Mouse (Mus musculus): ENCODE results near the gene Fbxo40. TPM values are rescaled to one million over a fixed set of nuclear protein-coding genes. Genes with fewer than 3 reads are reported as not detected.

The Fbxo40 gene
- total and polyA plus RNA-seq, 3 experiments, result 1.5 to 3.0 (median 2.2) TPM

- in situ Hi-C loops (cut with MboI; ENCODE audit: low pct_ligation_motif_present, low pct_unique_long_range_greater_than_20kb, low sequenced_read_pairs) (no loop called here), dilution Hi-C loops (cut with MboI; ENCODE audit: extremely low pct_ligation_motif_present, extremely low pct_unique_long_range_greater_than_20kb, low sequenced_read_pairs) (no loop called here)
- TF ChIP-seq CTCF (conservative IDR thresholded peaks at IDR 0.05 in 1 of 2, IDR thresholded peaks at IDR 0.05 in 1 of 2; ENCODE audit: low read depth in 2 of 2, low read length in 2 of 2) (no peak), NRF1 (IDR thresholded peaks at IDR 0.05; ENCODE audit: low read depth, low read length) (no peak), PAX5 (IDR thresholded peaks at IDR 0.05; ENCODE audit: low read length) (no peak), CHD1 (IDR thresholded peaks at IDR 0.05; ENCODE audit: low read depth, low read length) (no peak), POLR2A (IDR thresholded peaks at IDR 0.05; ENCODE audit: low read depth, low read length) (no peak), IRF4 (IDR thresholded peaks at IDR 0.05; ENCODE audit: low read depth, low read length) (no peak), RAD21 (IDR thresholded peaks at IDR 0.05; ENCODE audit: low read depth, low read length) (no peak), KAT2A (IDR thresholded peaks at IDR 0.05; ENCODE audit: insufficient replicate concordance, low read length) (no peak), ETS1 (conservative IDR thresholded peaks at IDR 0.05; ENCODE audit: low read depth, low read length) (no peak), JUND (conservative IDR thresholded peaks at IDR 0.05; ENCODE audit: low read depth, low read length) (no peak), ZMIZ1 (IDR thresholded peaks at IDR 0.05; ENCODE audit: low read depth, low read length) (no peak), MAFK (IDR thresholded peaks at IDR 0.05; ENCODE audit: insufficient replicate concordance, low read length) (no peak), GABPA (IDR thresholded peaks at IDR 0.05; ENCODE audit: insufficient replicate concordance, low read depth, low read length) (no peak), EP300 (IDR thresholded peaks at IDR 0.05; ENCODE audit: low read length) (no peak), POLR2AphosphoS2 (IDR thresholded peaks at IDR 0.05; ENCODE audit: low read depth, low read length) (no peak)
- H3K4me3 ChIP-seq (replicated peaks in 1 of 3; ENCODE audit: low read depth in 2 of 3, low read length in 2 of 3, poor library complexity in 1 of 3), result no peak overlapping the region
- H3K9ac ChIP-seq (ENCODE audit: insufficient read depth, low read depth), result no peak overlapping the region
- no peak overlapping the region for H3K4me2 ChIP-seq (ENCODE audit: insufficient read depth, low read depth, poor library complexity, severe bottlenecking)
- H3K4me1 ChIP-seq (ENCODE audit: control insufficient read depth in 1 of 2, insufficient read depth in 2 of 2), result peaks cover 41 to 78% of the 10 kb centered on the region in 2 experiments
- peaks cover 54 to 75% of the 10 kb centered on the region in 2 experiments for H3K36me3 ChIP-seq (replicated peaks in 1 of 2; ENCODE audit: control insufficient read depth in 1 of 2, insufficient read depth in 1 of 2, low read length in 1 of 2)
- no peaks in the 10 kb centered on the region for H3K27me3 ChIP-seq (replicated peaks)
- H3K27ac ChIP-seq (ENCODE audit: insufficient read depth, low read depth), result peak overlapping the region; percentile 39; the same call in 1 of the 2 replicates
- DNase-seq (ENCODE audit: extremely low read depth), result no peak
- no peaks in the 10 kb centered on the region for H3K9me3 ChIP-seq (replicated peaks; ENCODE audit: low read length)
- H3K79me2 ChIP-seq (replicated peaks; ENCODE audit: control insufficient read depth, extremely low read depth, insufficient read depth, poor library complexity, severe bottlenecking), result peaks cover 35% of the 10 kb centered on the region
These were observed 61.1 kb downstream of the Fbxo40 start for GRCm38 (mm10) chr16:36929216-36929615.

GRCm38 (mm10) chr16:36928106-36928500, 62.2 kb downstream of the Fbxo40 start:
- H3K36me3 ChIP-seq (replicated peaks in 1 of 2; ENCODE audit: control insufficient read depth in 1 of 2, insufficient read depth in 1 of 2, low read length in 1 of 2), result peaks cover 56 to 80% of the 10 kb centered on the region in 2 experiments

More at GRCm38 (mm10) chr16:36928106-36928500, 62.2 kb downstream of the Fbxo40 start:
- no peaks in the 10 kb centered on the region for H3K27me3 ChIP-seq (replicated peaks)
- TF ChIP-seq MAX (IDR thresholded peaks at IDR 0.05; ENCODE audit: low read length), result peak; percentile 31; the same call in 1 of the 2 replicates
- TF ChIP-seq MYC (IDR thresholded peaks at IDR 0.05; ENCODE audit: low read depth, low read length), result no peak; the same call in 1 of the 2 replicates
- no peak for TF ChIP-seq RCOR1 (conservative IDR thresholded peaks at IDR 0.05; ENCODE audit: low read depth, low read length)
- TF ChIP-seq POLR2A (IDR thresholded peaks at IDR 0.05; ENCODE audit: low read depth, low read length), result no peak
- TF ChIP-seq JUN (IDR thresholded peaks at IDR 0.05; ENCODE audit: insufficient read depth, low read depth, low read length), result no peak
- 0 out of 2 replicates have a peak, but pooled peaks have one; percentile 19 for TF ChIP-seq BHLHE40 (IDR thresholded peaks at IDR 0.05; ENCODE audit: low read depth, low read length)
- TF ChIP-seq ETS1 (conservative IDR thresholded peaks at IDR 0.05; ENCODE audit: low read depth, low read length), result no peak
- peak; percentile 71; the same call in 1 of the 2 replicates for TF ChIP-seq CHD1 (IDR thresholded peaks at IDR 0.05; ENCODE audit: low read depth, low read length)
- no peak; the same call in 1 of the 2 replicates for TF ChIP-seq TCF12 (IDR thresholded peaks at IDR 0.05; ENCODE audit: low read depth, low read length)
- TF ChIP-seq KAT2A (IDR thresholded peaks at IDR 0.05; ENCODE audit: insufficient replicate concordance, low read length), result 0 out of 2 replicates have a peak, but pooled peaks have one; percentile 30
- no peak for TF ChIP-seq CHD2 (IDR thresholded peaks at IDR 0.05; ENCODE audit: low read length)
- no peak for TF ChIP-seq MAFK (IDR thresholded peaks at IDR 0.05; ENCODE audit: insufficient replicate concordance, low read length)
- peak; percentile 23; the same call in 1 of the 2 replicates for TF ChIP-seq EP300 (IDR thresholded peaks at IDR 0.05; ENCODE audit: low read length)
- TF ChIP-seq NELFE (IDR thresholded peaks at IDR 0.05; ENCODE audit: low read depth, low read length), result no peak
- 0 out of 2 replicates have a peak, but pooled peaks have one; percentile 48 for TF ChIP-seq ZMIZ1 (IDR thresholded peaks at IDR 0.05; ENCODE audit: low read depth, low read length)
- H3K27ac ChIP-seq (ENCODE audit: insufficient read depth, low read depth), result peak overlapping the region; percentile 39
- in situ Hi-C loops (cut with MboI; ENCODE audit: low pct_ligation_motif_present, low pct_unique_long_range_greater_than_20kb, low sequenced_read_pairs) (no loop called here), dilution Hi-C loops (cut with MboI; ENCODE audit: extremely low pct_ligation_motif_present, extremely low pct_unique_long_range_greater_than_20kb, low sequenced_read_pairs) (no loop called here)
- H3K9ac ChIP-seq (ENCODE audit: insufficient read depth, low read depth), result peak overlapping the region; percentile 89; the same call in 1 of the 2 replicates
- H3K4me3 ChIP-seq (replicated peaks in 1 of 3; ENCODE audit: low read depth in 2 of 3, low read length in 2 of 3, poor library complexity in 1 of 3), result peak overlapping the region in 1 of 3 experiments; percentile 61
- DNase-seq (ENCODE audit: extremely low read depth), result no peak
- H3K9me3 ChIP-seq (replicated peaks; ENCODE audit: low read length), result no peaks in the 10 kb centered on the region
- H3K4me1 ChIP-seq (ENCODE audit: control insufficient read depth in 1 of 2, insufficient read depth in 2 of 2), result peaks cover 37 to 78% of the 10 kb centered on the region in 2 experiments
- H3K4me2 ChIP-seq (ENCODE audit: insufficient read depth, low read depth, poor library complexity, severe bottlenecking), result peak overlapping the region; percentile 79; the same call in 1 of the 2 replicates
- H3K79me2 ChIP-seq (replicated peaks; ENCODE audit: control insufficient read depth, extremely low read depth, insufficient read depth, poor library complexity, severe bottlenecking), result peaks cover 38% of the 10 kb centered on the region
